In genomic region chr7:62924585-62925331, GRCm38 (mm10) we compare ENCODE assay signal across 9 mouse cellular contexts.
DNase-seq lines count a peak whose midpoint lies in the region; ATAC-seq and TF ChIP-seq lines count a peak whose summit lies in the region.
"Had no signal": no experiment of that assay in that cellular context is flagged by ENCODE, and none has a peak within 500 bp of the region (broad histone marks: within the 10 kb centered on the region; RNA-seq: fewer than 3 reads in every experiment).

No protein-coding gene starts in this region.

- 68% methylated on average over 6 of the region's 6 CpGs for WGBS in hindbrain, embryonic 15.5 days

- H3K4me2 ChIP-seq in hindbrain, embryonic 15.5 days = no peak overlapping the region
- H3K4me2 ChIP-seq: heart, embryonic 13.5 days had no signal

- peak; percentile 43 for DNase-seq in layer of hippocampus, adult 11-12 months (ENCODE audit: low spot score)
- DNase-seq in layer of hippocampus, postnatal 25 days (ENCODE audit: extremely low spot score in 1 of 2, low spot score in 1 of 2) = no peak
- DNase-seq in adipocyte (ENCODE audit: low spot score) = peak; percentile 8
- DNase-seq in spleen, postnatal 36 days (ENCODE audit: low spot score in 2 of 2) = no peak
- no peak for DNase-seq in adrenal gland, postnatal 4 days (ENCODE audit: low spot score in 2 of 2)
- DNase-seq in thymus, adult 18-20 months = no peak

- ATAC-seq in hindbrain, embryonic 15.5 days (ENCODE audit: low FRiP score, low read depth) = peak; percentile 65

- peak; percentile 97 for TF ChIP-seq CTCF in E14TG2a.4 (conservative IDR thresholded peaks at IDR 0.05; ENCODE audit: low read length)

- H3K27me3 ChIP-seq in E14TG2a.4 (ENCODE audit: insufficient read depth, low read length) = no peaks in the 10 kb centered on the region
- no peaks in the 10 kb centered on the region for H3K27me3 ChIP-seq in hindbrain, embryonic 15.5 days
- H3K27me3 ChIP-seq: heart, embryonic 13.5 days had no signal

- no peaks in the 10 kb centered on the region for H3K36me3 ChIP-seq in E14TG2a.4 (ENCODE audit: insufficient read depth, low read length)
- no peaks in the 10 kb centered on the region for H3K36me3 ChIP-seq in hindbrain, embryonic 15.5 days
- H3K36me3 ChIP-seq: heart, embryonic 13.5 days had no signal

- H3K4me1 ChIP-seq in E14TG2a.4 (replicated peaks; ENCODE audit: low read depth, low read length) = no peaks in the 10 kb centered on the region
- no peaks in the 10 kb centered on the region for H3K4me1 ChIP-seq in hindbrain, embryonic 15.5 days (replicated peaks)
- H3K4me1 ChIP-seq: heart, embryonic 13.5 days had no signal

- no peak overlapping the region for H3K27ac ChIP-seq in hindbrain, embryonic 15.5 days (replicated peaks)
- H3K27ac ChIP-seq: heart, embryonic 13.5 days had no signal

- H3K4me3 ChIP-seq in E14TG2a.4 (replicated peaks; ENCODE audit: low read length) = no peak overlapping the region
- no peak overlapping the region for H3K4me3 ChIP-seq in hindbrain, embryonic 15.5 days
- H3K4me3 ChIP-seq: heart, embryonic 13.5 days had no signal

- H3K9ac ChIP-seq in hindbrain, embryonic 15.5 days = no peak overlapping the region
- H3K9ac ChIP-seq: heart, embryonic 13.5 days had no signal

- no peaks in the 10 kb centered on the region for H3K9me3 ChIP-seq in E14TG2a.4 (ENCODE audit: low read length)
- no peaks in the 10 kb centered on the region for H3K9me3 ChIP-seq in hindbrain, embryonic 15.5 days
- H3K9me3 ChIP-seq: heart, embryonic 13.5 days had no signal

Comparison
In these comparisons a context has a peak if more than half of its experiments do, and no peak if none do; other contexts are left out.
1. DNase-seq: peak in layer of hippocampus, adult 11-12 months (single experiment) and adipocyte (single experiment); none in layer of hippocampus, postnatal 25 days (0 of 2), spleen, postnatal 36 days (0 of 2), adrenal gland, postnatal 4 days (0 of 2) and thymus, adult 18-20 months (0 of 2).